Comparison of ENCODE assay signal across 8 mouse cellular contexts in genomic region chr4:3067666-3068065, GRCm38 (mm10).
A peak's percentile ranks its signal among the peaks of the same experiment; 100 is the strongest.
DNase-seq lines count a peak whose midpoint lies in the region; ATAC-seq lines count a peak whose summit lies in the region.

No protein-coding gene starts in this region.

- ATAC-seq in kidney, embryonic 15.5 days (replicated peaks; ENCODE audit: low FRiP score), result peak; percentile 58
- peak; percentile 45 for ATAC-seq in embryonic facial prominence, embryonic 14.5 days (ENCODE audit: low read depth)
- ATAC-seq in heart, embryonic 14.5 days (ENCODE audit: insufficient number of reproducible peaks, insufficient read depth, low FRiP score, low read depth), result peak; percentile 43
- ATAC-seq in limb, embryonic 15.5 days (ENCODE audit: insufficient number of reproducible peaks, low FRiP score, low TSS enrichment, low read depth), result peak; percentile 62
- ATAC-seq in neural tube, embryonic 12.5 days (ENCODE audit: low FRiP score, low read depth), result peak; percentile 57

- no peaks in the 10 kb centered on the region for H3K36me3 ChIP-seq in kidney, embryonic 15.5 days
- no peaks in the 10 kb centered on the region for H3K36me3 ChIP-seq in embryonic facial prominence, embryonic 14.5 days (ENCODE audit: control insufficient read depth, insufficient read depth, low read length)
- no peaks in the 10 kb centered on the region for H3K36me3 ChIP-seq in heart, embryonic 14.5 days (ENCODE audit: control insufficient read depth, insufficient read depth, low read length)
- H3K36me3 ChIP-seq in limb, embryonic 15.5 days, result no peaks in the 10 kb centered on the region
- H3K36me3 ChIP-seq in neural tube, embryonic 12.5 days, result 0 out of 2 replicates have a peak, but pooled peaks cover 4% of the 10 kb centered on the region

- WGBS in kidney, embryonic 15.5 days, result 28% methylated on average over 2 of the region's 2 CpGs
- WGBS in embryonic facial prominence, embryonic 14.5 days, result 30% methylated on average over 2 of the region's 2 CpGs
- WGBS in heart, embryonic 14.5 days, result 34% methylated on average over 2 of the region's 2 CpGs
- WGBS in limb, embryonic 15.5 days, result 30% methylated on average over 2 of the region's 2 CpGs
- WGBS in neural tube, embryonic 12.5 days, result 34% methylated on average over 2 of the region's 2 CpGs

- H3K27ac ChIP-seq in kidney, embryonic 15.5 days, result no peak overlapping the region
- H3K27ac ChIP-seq in embryonic facial prominence, embryonic 14.5 days (replicated peaks; ENCODE audit: low read depth, low read length), result no peak overlapping the region
- no peak overlapping the region for H3K27ac ChIP-seq in heart, embryonic 14.5 days (replicated peaks in 1 of 2; ENCODE audit: control insufficient read depth in 1 of 2, insufficient read depth in 1 of 2, low read depth in 2 of 2, low read length in 2 of 2)
- H3K27ac ChIP-seq in limb, embryonic 15.5 days, result no peak overlapping the region
- no peak overlapping the region for H3K27ac ChIP-seq in neural tube, embryonic 12.5 days

- no peak overlapping the region for H3K4me3 ChIP-seq in kidney, embryonic 15.5 days (replicated peaks)
- no peak overlapping the region for H3K4me3 ChIP-seq in embryonic facial prominence, embryonic 14.5 days (ENCODE audit: low read depth, low read length)
- no peak overlapping the region for H3K4me3 ChIP-seq in heart, embryonic 14.5 days (ENCODE audit: control insufficient read depth in 1 of 2, insufficient read depth in 1 of 2, low read depth in 1 of 2, low read length in 2 of 2)
- H3K4me3 ChIP-seq in limb, embryonic 15.5 days, result no peak overlapping the region
- H3K4me3 ChIP-seq in neural tube, embryonic 12.5 days, result no peak overlapping the region

- no peaks in the 10 kb centered on the region for H3K27me3 ChIP-seq in kidney, embryonic 15.5 days
- H3K27me3 ChIP-seq in embryonic facial prominence, embryonic 14.5 days (replicated peaks; ENCODE audit: control insufficient read depth, insufficient read depth, low read length), result no peaks in the 10 kb centered on the region
- no peaks in the 10 kb centered on the region for H3K27me3 ChIP-seq in heart, embryonic 14.5 days (ENCODE audit: control insufficient read depth, insufficient read depth, low read length)
- H3K27me3 ChIP-seq in limb, embryonic 15.5 days, result no peaks in the 10 kb centered on the region
- no peaks in the 10 kb centered on the region for H3K27me3 ChIP-seq in neural tube, embryonic 12.5 days (replicated peaks)

- H3K4me2 ChIP-seq in kidney, embryonic 15.5 days, result no peak overlapping the region
- H3K4me2 ChIP-seq in embryonic facial prominence, embryonic 14.5 days (ENCODE audit: low read depth, low read length), result no peak overlapping the region
- H3K4me2 ChIP-seq in heart, embryonic 14.5 days (ENCODE audit: low read length), result no peak overlapping the region
- H3K4me2 ChIP-seq in limb, embryonic 15.5 days, result no peak overlapping the region
- H3K4me2 ChIP-seq in neural tube, embryonic 12.5 days (replicated peaks), result no peak overlapping the region

- no peaks in the 10 kb centered on the region for H3K4me1 ChIP-seq in kidney, embryonic 15.5 days
- no peaks in the 10 kb centered on the region for H3K4me1 ChIP-seq in embryonic facial prominence, embryonic 14.5 days (ENCODE audit: control insufficient read depth, insufficient read depth, low read length)
- H3K4me1 ChIP-seq in heart, embryonic 14.5 days (ENCODE audit: control insufficient read depth in 2 of 2, insufficient read depth in 2 of 2, low read length in 2 of 2), result no peaks in the 10 kb centered on the region
- H3K4me1 ChIP-seq in limb, embryonic 15.5 days, result no peaks in the 10 kb centered on the region
- H3K4me1 ChIP-seq in neural tube, embryonic 12.5 days, result no peaks in the 10 kb centered on the region

- H3K9me3 ChIP-seq in kidney, embryonic 15.5 days (replicated peaks), result peaks cover 74% of the 10 kb centered on the region
- H3K9me3 ChIP-seq in embryonic facial prominence, embryonic 14.5 days (ENCODE audit: control insufficient read depth, low read length), result peaks cover 95% of the 10 kb centered on the region
- H3K9me3 ChIP-seq in heart, embryonic 14.5 days (ENCODE audit: control insufficient read depth, low read length), result peaks cover 87% of the 10 kb centered on the region
- peaks cover 57% of the 10 kb centered on the region for H3K9me3 ChIP-seq in limb, embryonic 15.5 days
- peaks cover 96% of the 10 kb centered on the region for H3K9me3 ChIP-seq in neural tube, embryonic 12.5 days

- DNase-seq in kidney, adult 8-10 months, result no peak
- DNase-seq in embryonic facial prominence, embryonic 14.5 days (ENCODE audit: low spot score), result no peak
- DNase-seq in frontal cortex, postnatal 36 days (ENCODE audit: low spot score in 2 of 2), result no peak
- DNase-seq in right cerebral cortex, postnatal 14 days, result no peak

- H3K9ac ChIP-seq in kidney, embryonic 15.5 days, result no peak overlapping the region
- H3K9ac ChIP-seq in embryonic facial prominence, embryonic 14.5 days (ENCODE audit: low read depth, low read length), result no peak overlapping the region
- no peak overlapping the region for H3K9ac ChIP-seq in heart, embryonic 14.5 days (ENCODE audit: low read length)
- H3K9ac ChIP-seq in limb, embryonic 15.5 days, result no peak overlapping the region
- H3K9ac ChIP-seq in neural tube, embryonic 12.5 days, result no peak overlapping the region
